Mouse (Mus musculus): ENCODE data around the gene Il17d.

DNA sequence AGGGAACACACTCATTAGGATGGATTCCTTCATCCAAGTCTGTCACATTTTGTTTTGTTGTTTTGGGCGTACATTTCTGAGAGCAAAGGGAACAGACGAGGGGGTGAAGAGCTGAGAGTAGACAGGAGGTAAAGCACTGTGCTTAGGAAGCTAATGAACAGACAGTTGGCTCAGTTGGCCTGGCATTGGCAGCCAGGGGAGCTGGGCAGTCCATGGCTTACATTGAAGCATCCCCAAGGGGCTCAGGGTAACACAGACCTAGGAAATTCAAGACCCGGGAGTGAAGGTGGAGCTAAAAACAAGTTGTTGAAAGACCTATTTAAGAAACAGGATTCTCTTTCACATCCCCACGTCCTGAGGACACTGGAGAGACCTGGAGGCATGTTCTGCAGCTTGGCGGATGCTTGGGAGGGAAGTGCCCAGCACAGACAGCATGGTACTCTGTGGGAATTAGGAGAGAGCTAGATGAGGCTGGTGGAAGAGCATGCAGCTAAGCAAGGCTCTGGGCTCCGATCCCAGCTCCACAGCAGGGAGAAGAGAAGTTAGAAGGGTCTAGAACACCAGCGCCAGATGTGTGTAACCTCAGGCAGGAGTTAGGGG is 31.0 kb downstream of the Il17d start:
- no peak for TF ChIP-seq CTCF (IDR thresholded peaks at IDR 0.05; ENCODE audit: control insufficient read depth, insufficient read depth, insufficient replicate concordance, low read depth, low read length)
- TF ChIP-seq POLR2A (IDR thresholded peaks at IDR 0.05; ENCODE audit: control insufficient read depth, low read depth, low read length), result no peak
